Mouse (Mus musculus) ovary, adult 2 months (tissue): ENCODE data around the gene Magoh. TPM values are rescaled to one million over a fixed set of nuclear protein-coding genes. Genes with fewer than 3 reads are reported as not detected.

Source experiments
- polyA plus RNA-seq: library from polyadenylated mRNA; depleted of rRNA; stranded (reverse); fragments of >200 nt; gene quantifications from 2 replicates; pipeline ENCODE4 v1.2.3, GENCODE M21; 2012; rRNA removed

Magoh gene
- polyA plus RNA-seq = 12.1 and 16.0 TPM in 2 replicates

DNA sequence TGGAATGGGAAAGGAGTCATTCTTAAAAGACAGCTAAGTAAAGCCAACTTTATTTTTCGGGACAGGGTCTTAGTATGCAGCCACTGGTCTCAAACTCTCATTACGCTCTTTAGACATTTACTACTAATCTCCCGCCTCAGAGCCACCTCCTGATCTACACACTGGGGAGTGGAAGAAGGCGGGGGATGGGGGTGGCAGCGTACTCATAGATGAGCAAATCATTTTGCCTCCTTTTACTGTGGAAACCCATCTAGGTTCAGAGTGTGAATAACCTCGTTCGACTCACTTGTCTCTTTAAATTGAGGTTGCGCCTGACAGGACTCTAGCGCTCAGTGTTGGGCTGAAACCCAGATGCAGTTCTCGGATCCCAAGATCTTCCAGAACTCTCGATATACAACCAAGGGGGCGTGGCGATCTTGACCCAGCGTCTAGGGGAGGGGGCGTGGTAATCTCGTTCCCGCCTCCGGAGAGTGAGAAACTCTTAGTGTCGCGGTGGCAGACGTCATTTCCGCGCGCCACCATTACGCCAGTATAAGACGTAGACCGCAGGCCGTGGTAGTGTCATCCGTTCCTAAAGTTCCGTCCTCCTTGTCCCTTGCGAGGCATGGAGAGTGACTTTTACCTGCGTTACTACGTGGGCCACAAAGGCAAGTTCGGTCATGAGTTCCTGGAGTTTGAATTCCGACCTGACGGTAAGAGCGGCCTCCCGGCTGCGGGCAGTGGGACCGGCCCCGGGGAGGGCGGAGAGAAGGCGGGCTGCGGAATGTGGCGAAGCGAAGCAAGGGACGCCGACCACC is at the start of gene Magoh:
Gene Magoh, plus strand, starts transcription at position 502 of the 797 bp plus-strand sequence.

DNA sequence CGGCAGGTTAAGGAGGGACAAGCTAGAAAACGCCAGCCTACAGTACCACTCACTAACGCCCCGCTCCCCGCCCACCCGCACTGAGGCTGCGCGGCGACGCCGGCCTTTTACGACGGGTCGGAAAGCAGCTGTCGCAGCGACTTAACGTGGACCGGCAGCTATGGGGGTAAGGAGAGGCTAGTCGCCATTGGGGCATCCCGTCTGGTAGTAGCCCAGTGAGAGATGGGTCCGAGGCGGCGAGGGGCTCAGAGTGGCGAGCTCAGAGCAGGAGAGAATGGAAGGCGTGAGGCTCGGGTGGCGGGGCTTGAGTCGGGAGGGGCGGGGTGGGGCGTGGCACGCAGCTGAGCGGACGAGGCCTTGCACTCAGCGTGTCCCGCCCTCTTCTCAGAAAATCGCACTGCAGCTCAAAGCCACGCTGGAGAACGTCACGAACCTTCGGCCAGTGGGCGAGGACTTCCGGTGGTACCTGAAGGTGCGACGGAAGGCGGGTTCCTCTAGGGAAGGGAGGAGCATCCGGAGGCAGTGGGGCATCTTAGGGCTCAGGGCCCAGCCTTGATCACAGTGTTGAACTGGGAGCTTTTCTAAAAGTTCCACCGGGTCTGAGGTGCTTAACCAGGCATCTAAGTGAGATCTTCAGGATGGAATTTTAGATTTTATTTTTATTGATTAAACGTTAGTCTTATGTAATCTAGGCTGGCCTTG is 10.3 kb downstream of the Magoh start, which contains the start of gene 0610037L13Rik:
Gene 0610037L13Rik, plus strand, starts transcription at position 83 of the 702 bp plus-strand sequence.

DNA sequence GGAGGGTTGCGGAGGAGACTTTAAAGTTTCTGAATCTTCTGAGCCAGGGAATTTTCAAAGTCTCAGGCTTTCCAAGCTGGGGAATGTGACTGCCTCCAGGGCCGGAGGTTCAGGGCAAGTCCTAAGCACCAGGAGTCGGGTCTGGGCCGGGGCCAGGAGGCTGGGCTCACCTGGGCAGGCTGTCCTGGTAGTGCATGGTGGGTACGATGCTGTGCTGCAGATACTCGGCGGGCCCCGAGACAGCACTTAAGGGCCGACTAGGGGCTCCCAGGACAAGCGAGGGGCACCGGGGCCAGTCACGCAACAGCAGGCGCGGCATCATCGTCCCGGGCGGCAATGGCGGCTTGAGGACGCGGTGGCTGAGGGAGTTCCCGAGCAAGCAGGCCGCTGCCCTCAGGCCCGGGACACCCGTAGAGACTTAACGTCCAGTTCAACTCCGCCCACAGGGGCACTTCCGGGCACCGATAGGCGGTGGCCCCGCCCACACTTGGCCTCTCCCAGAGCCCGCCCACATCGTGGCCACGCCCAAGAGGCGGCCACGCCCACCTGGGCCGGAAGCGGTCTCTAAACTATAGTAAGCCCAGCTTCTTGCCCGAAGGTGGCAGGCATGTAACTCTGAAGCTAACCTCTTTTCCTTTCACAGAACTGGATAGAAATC is 43.7 kb downstream of the Magoh start, which contains the start of gene Cpt2:
Gene Cpt2, minus strand, starts transcription at position 466 of the 658 bp plus-strand sequence.

Other genes starting within 250 kb of the Magoh start
- 0.52 and 0.56 TPM in 2 replicates for gene Dmrtb1, start 195.5 kb upstream of the Magoh start, polyA plus RNA-seq
- gene Lrp8, start 77.5 kb upstream of the Magoh start, polyA plus RNA-seq = 48.6 and 50.1 TPM in 2 replicates
- gene 0610037L13Rik, start 10.1 kb downstream of the Magoh start, polyA plus RNA-seq = 23.3 and 32.3 TPM in 2 replicates
- gene Cpt2, start 43.9 kb downstream of the Magoh start, polyA plus RNA-seq = 217 and 267 TPM in 2 replicates
- 0.32 and 0.45 TPM in 2 replicates for gene Slc1a7, start 88.6 kb downstream of the Magoh start, polyA plus RNA-seq
- gene Podn, start 216.7 kb downstream of the Magoh start, polyA plus RNA-seq = 17.5 and 19.9 TPM in 2 replicates